Mouse (Mus musculus): Measurements from ENCODE around the gene Krt25. TPM values are rescaled to one million over a fixed set of nuclear protein-coding genes. Genes with fewer than 3 reads are reported as not detected.

Gene Krt25
- polyA plus RNA-seq, 1 experiment from 2014 or later = 0.13 TPM

GRCm38 (mm10) chr11:99319127-99319526, 3.6 kb downstream of the Krt25 start:
- no peaks in the 10 kb centered on the region for H3K9me3 ChIP-seq
- no peaks in the 10 kb centered on the region for H3K36me3 ChIP-seq (replicated peaks)
- WGBS = 78% methylated on average over 9 of the region's 9 CpGs
- H3K27ac ChIP-seq = no peak overlapping the region
- H3K4me2 ChIP-seq = no peak overlapping the region
- no peaks in the 10 kb centered on the region for H3K27me3 ChIP-seq
- no peak for ATAC-seq (ENCODE audit: low FRiP score)
- no peak overlapping the region for H3K4me3 ChIP-seq (replicated peaks)
- H3K4me1 ChIP-seq = no peaks in the 10 kb centered on the region
- H3K9ac ChIP-seq = no peak overlapping the region

- Histone ChIP-seq H3K9ac (no peak overlapping the region), H3K4me2 (no peak overlapping the region), H3K9me3 (no peaks in the 10 kb centered on the region), H3K36me3 (replicated peaks) (no peaks in the 10 kb centered on the region), H3K4me1 (no peaks in the 10 kb centered on the region), H3K27ac (no peak overlapping the region), H3K4me3 (replicated peaks) (no peak overlapping the region), H3K27me3 (no peaks in the 10 kb centered on the region)
- WGBS = 72% methylated on average over 8 of the region's 8 CpGs
- no peak for ATAC-seq (ENCODE audit: low FRiP score)
Measured at GRCm38 (mm10) chr11:99316543-99316942, 6.2 kb downstream of the Krt25 start.

- 81% methylated on average over 2 of the region's 2 CpGs for WGBS
- H3K4me2 ChIP-seq = no peak overlapping the region
- no peak overlapping the region for H3K9ac ChIP-seq
- no peaks in the 10 kb centered on the region for H3K4me1 ChIP-seq
- H3K9me3 ChIP-seq = no peaks in the 10 kb centered on the region
- no peaks in the 10 kb centered on the region for H3K27me3 ChIP-seq
- no peak overlapping the region for H3K4me3 ChIP-seq (replicated peaks)
- no peak overlapping the region for H3K27ac ChIP-seq
- no peak for ATAC-seq (ENCODE audit: low FRiP score)
- no peaks in the 10 kb centered on the region for H3K36me3 ChIP-seq (replicated peaks)
Measured at GRCm38 (mm10) chr11:99314594-99314993, 8.2 kb downstream of the Krt25 start.

- H3K4me3 ChIP-seq (replicated peaks) = no peak overlapping the region
- no peaks in the 10 kb centered on the region for H3K27me3 ChIP-seq
- H3K9me3 ChIP-seq = no peaks in the 10 kb centered on the region
- 96% methylated on average over 1 of the region's 1 CpGs for WGBS
- no peak overlapping the region for H3K27ac ChIP-seq
- H3K9ac ChIP-seq = no peak overlapping the region
- no peaks in the 10 kb centered on the region for H3K4me1 ChIP-seq
- no peaks in the 10 kb centered on the region for H3K36me3 ChIP-seq (replicated peaks)
- H3K4me2 ChIP-seq = no peak overlapping the region
- ATAC-seq (ENCODE audit: low FRiP score) = no peak
Measured at GRCm38 (mm10) chr11:99310882-99311281, 11.9 kb downstream of the Krt25 start.

- Histone ChIP-seq H3K27ac (no peak overlapping the region), H3K4me1 (no peaks in the 10 kb centered on the region), H3K4me2 (no peak overlapping the region), H3K36me3 (replicated peaks) (no peaks in the 10 kb centered on the region), H3K4me3 (replicated peaks) (no peak overlapping the region), H3K9me3 (no peaks in the 10 kb centered on the region), H3K9ac (no peak overlapping the region), H3K27me3 (no peaks in the 10 kb centered on the region)
- 32% methylated on average over 2 of the region's 2 CpGs for WGBS
- no peak for ATAC-seq (ENCODE audit: low FRiP score)
Measured at GRCm38 (mm10) chr11:99307579-99307978, 15.2 kb downstream of the Krt25 start.

- ATAC-seq (ENCODE audit: low FRiP score) = no peak
- Histone ChIP-seq H3K4me2 (no peak overlapping the region), H3K4me3 (replicated peaks) (no peak overlapping the region), H3K9me3 (no peaks in the 10 kb centered on the region), H3K4me1 (no peaks in the 10 kb centered on the region), H3K36me3 (replicated peaks) (no peaks in the 10 kb centered on the region), H3K27ac (no peak overlapping the region), H3K9ac (no peak overlapping the region), H3K27me3 (no peaks in the 10 kb centered on the region; the same call in 1 of the 2 replicates)
- 74% methylated on average over 5 of the region's 5 CpGs for WGBS
Measured at GRCm38 (mm10) chr11:99295039-99295438, 27.7 kb downstream of the Krt25 start.

- Histone ChIP-seq H3K27me3 (no peaks in the 10 kb centered on the region; the same call in 1 of the 2 replicates), H3K9me3 (no peaks in the 10 kb centered on the region), H3K36me3 (replicated peaks) (no peaks in the 10 kb centered on the region), H3K9ac (no peak overlapping the region), H3K4me1 (no peaks in the 10 kb centered on the region), H3K4me3 (replicated peaks) (no peak overlapping the region), H3K27ac (no peak overlapping the region), H3K4me2 (no peak overlapping the region)
- no peak for ATAC-seq (ENCODE audit: low FRiP score)
- 56% methylated on average over 5 of the region's 5 CpGs for WGBS
Measured at GRCm38 (mm10) chr11:99292846-99293245, 29.9 kb downstream of the Krt25 start.

GRCm38 (mm10) chr11:99284833-99285312, 37.9 kb downstream of the Krt25 start, which contains the start of gene Krt24:
Gene Krt24, minus strand, starts transcription at chr11:99285262.
- ATAC-seq (ENCODE audit: low FRiP score) = no peak
- Histone ChIP-seq H3K27ac (no peak within 1 kb of the TSS), H3K4me1 (0 out of 2 replicates have a peak, but pooled peaks cover 4% of the 10 kb centered on the region), H3K4me3 (replicated peaks) (no peak within 1 kb of the TSS), H3K4me2 (no peak within 1 kb of the TSS), H3K36me3 (replicated peaks) (no peaks in the 10 kb centered on the region), H3K27me3 (no peaks in the 10 kb centered on the region), H3K9ac (no peak within 1 kb of the TSS), H3K9me3 (no peaks in the 10 kb centered on the region)
- 53% methylated on average over 11 of the region's 11 CpGs for WGBS

GRCm38 (mm10) chr11:99284011-99284410, 38.7 kb downstream of the Krt25 start:
- no peaks in the 10 kb centered on the region for H3K36me3 ChIP-seq (replicated peaks)
- no peak overlapping the region for H3K4me2 ChIP-seq
- no peak overlapping the region for H3K4me3 ChIP-seq (replicated peaks)
- ATAC-seq (ENCODE audit: low FRiP score) = no peak
- no peak overlapping the region for H3K27ac ChIP-seq
- WGBS = 76% methylated on average over 5 of the region's 5 CpGs
- H3K27me3 ChIP-seq = no peaks in the 10 kb centered on the region
- 0 out of 2 replicates have a peak, but pooled peaks cover 4% of the 10 kb centered on the region for H3K4me1 ChIP-seq
- H3K9me3 ChIP-seq = no peaks in the 10 kb centered on the region
- no peak overlapping the region for H3K9ac ChIP-seq

GRCm38 (mm10) chr11:99283334-99283733, 39.4 kb downstream of the Krt25 start:
- H3K27me3 ChIP-seq = no peaks in the 10 kb centered on the region
- WGBS = 57% methylated on average over 4 of the region's 4 CpGs
- ATAC-seq (ENCODE audit: low FRiP score) = no peak
- H3K27ac ChIP-seq = no peak overlapping the region
- H3K4me3 ChIP-seq (replicated peaks) = no peak overlapping the region
- H3K9me3 ChIP-seq = no peaks in the 10 kb centered on the region
- H3K36me3 ChIP-seq (replicated peaks) = no peaks in the 10 kb centered on the region
- no peak overlapping the region for H3K4me2 ChIP-seq
- H3K9ac ChIP-seq = no peak overlapping the region
- H3K4me1 ChIP-seq = 0 out of 2 replicates have a peak, but pooled peaks cover 4% of the 10 kb centered on the region

- H3K36me3 ChIP-seq (replicated peaks) = no peaks in the 10 kb centered on the region
- H3K4me3 ChIP-seq (replicated peaks) = no peak overlapping the region
- 77% methylated on average over 9 of the region's 9 CpGs for whole genome bisulfite sequencing
- H3K27me3 ChIP-seq = no peaks in the 10 kb centered on the region
- no peak for ATAC-seq (ENCODE audit: low FRiP score)
- no peak overlapping the region for H3K27ac ChIP-seq
- H3K9me3 ChIP-seq = no peaks in the 10 kb centered on the region
- no peak overlapping the region for H3K4me2 ChIP-seq
- 0 out of 2 replicates have a peak, but pooled peaks cover 4% of the 10 kb centered on the region for H3K4me1 ChIP-seq
- H3K9ac ChIP-seq = no peak overlapping the region
Measured at GRCm38 (mm10) chr11:99281116-99281515, 41.6 kb downstream of the Krt25 start.

GRCm38 (mm10) chr11:99279986-99280385, 42.8 kb downstream of the Krt25 start:
- Histone ChIP-seq H3K9ac (no peak overlapping the region), H3K4me3 (replicated peaks) (no peak overlapping the region), H3K4me2 (no peak overlapping the region), H3K27ac (no peak overlapping the region), H3K4me1 (0 out of 2 replicates have a peak, but pooled peaks cover 4% of the 10 kb centered on the region), H3K9me3 (no peaks in the 10 kb centered on the region), H3K36me3 (replicated peaks) (no peaks in the 10 kb centered on the region), H3K27me3 (no peaks in the 10 kb centered on the region)
- ATAC-seq (ENCODE audit: low FRiP score) = no peak
- 73% methylated on average over 5 of the region's 5 CpGs for WGBS

GRCm38 (mm10) chr11:99276786-99277185, 46.0 kb downstream of the Krt25 start:
- Histone ChIP-seq H3K4me3 (replicated peaks) (no peak overlapping the region), H3K4me2 (no peak overlapping the region), H3K9ac (no peak overlapping the region), H3K9me3 (no peaks in the 10 kb centered on the region), H3K27ac (no peak overlapping the region), H3K36me3 (replicated peaks) (no peaks in the 10 kb centered on the region), H3K4me1 (no peaks in the 10 kb centered on the region), H3K27me3 (no peaks in the 10 kb centered on the region)
- WGBS = 65% methylated on average over 7 of the region's 7 CpGs
- no peak for ATAC-seq (ENCODE audit: low FRiP score)

All from forebrain, embryonic 12.5 days (tissue).